Mouse (Mus musculus) cortical plate, adult 2 months (tissue): ENCODE measurements around the gene Ptch2. TPM values are rescaled to one million over a fixed set of nuclear protein-coding genes. Genes with fewer than 3 reads are reported as not detected.

Experiments
- H3K27ac ChIP-seq: fragments of 200-500 bp; 2 replicates; pipeline ENCODE4 v1.5.1; 2012; ENCODE audit warnings: low read length, control low read depth, inconsistent platforms; ENCODE audit not compliant: insufficient read depth
- H3K4me1 ChIP-seq: fragments of 200-500 bp; 2 replicates; pipeline ENCODE4 v1.6.1; 2011; ENCODE audit warnings: low read length; ENCODE audit not compliant: control insufficient read depth, insufficient read depth
- H3K4me3 ChIP-seq: fragments of 200-500 bp; 2 replicates; pipeline ENCODE4 v1.5.1; 2011; ENCODE audit warnings: mild to moderate bottlenecking, low read length, control low read depth; ENCODE audit not compliant: insufficient read depth
- CTCF ChIP-seq: fragments of 200-500 bp; IDR thresholded peaks from 2 replicates; pipeline ENCODE4 v1.5.1; 2011; ENCODE audit warnings: mild to moderate bottlenecking, control low read depth, low read length; ENCODE audit not compliant: insufficient read depth; ENCODE audit errors: extremely low read depth
- POLR2A ChIP-seq: fragments of 200-500 bp; IDR thresholded peaks from 2 replicates; pipeline ENCODE4 v1.6.1; 2011; ENCODE audit warnings: mild to moderate bottlenecking, low read length, control low read depth; ENCODE audit not compliant: insufficient read depth; ENCODE audit errors: extremely low read depth
- polyA plus RNA-seq: library from polyadenylated mRNA; depleted of rRNA; stranded (reverse); fragments of >200 nt; gene quantifications from 2 replicates; pipeline ENCODE4 v1.2.3, GENCODE M21; 2012

The Ptch2 gene
- polyA plus RNA-seq, 1 experiment = 1.8 TPM

DNA sequence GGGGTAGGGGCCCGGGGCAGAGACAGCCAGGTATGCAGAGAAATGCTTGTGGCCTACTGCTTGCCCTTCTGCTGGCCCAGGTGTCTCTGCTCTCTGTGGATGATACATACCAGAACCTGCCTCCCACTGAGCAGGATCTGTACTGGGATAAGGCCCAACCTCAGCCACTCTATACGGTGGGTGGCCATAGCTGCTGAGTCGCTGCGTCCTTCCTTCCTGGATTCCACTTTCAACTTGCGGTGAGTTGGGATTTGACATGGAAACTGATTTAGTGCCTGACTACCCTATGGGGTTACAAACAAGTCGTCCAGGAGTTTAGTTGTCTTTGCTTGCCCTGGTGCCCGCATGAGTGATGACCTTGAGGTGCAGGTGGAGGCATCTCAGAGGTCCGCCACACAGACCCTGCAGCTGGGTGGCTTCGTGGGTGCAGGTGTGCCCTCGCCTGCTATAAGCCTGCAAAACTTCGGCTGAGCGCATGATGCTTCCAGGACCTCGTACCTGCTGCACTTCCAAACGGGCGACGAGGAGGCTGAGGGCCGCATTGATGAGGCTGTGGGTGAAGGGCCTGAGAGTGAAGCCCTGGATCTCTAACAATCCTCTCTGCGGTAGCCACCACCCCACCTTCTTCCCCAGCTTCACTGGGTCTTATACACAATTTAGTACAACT lies 52.3 kb downstream of the Ptch2 start:
- no peak for TF ChIP-seq CTCF
- no peak for TF ChIP-seq POLR2A

DNA sequence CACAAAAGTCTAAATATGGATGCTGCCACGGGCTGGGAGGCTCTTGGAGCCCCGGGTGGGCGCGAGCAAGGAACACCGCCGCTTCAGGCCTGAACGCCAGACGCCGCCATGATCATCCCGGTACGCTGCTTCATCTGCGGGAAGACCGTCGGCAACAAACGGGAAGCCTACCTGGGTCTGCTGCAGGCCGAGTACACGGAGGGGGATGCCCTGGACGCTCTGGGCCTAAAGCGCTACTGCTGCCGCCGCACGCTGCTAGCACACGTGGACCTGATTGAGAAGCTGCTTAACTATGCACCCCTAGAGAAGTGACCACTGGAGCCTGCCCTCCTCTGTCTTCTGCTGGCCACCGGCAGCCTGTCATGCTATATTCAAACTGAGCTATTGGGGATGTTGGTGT lies 52.9 kb downstream of the Ptch2 start:
- Histone ChIP-seq H3K4me3 (no peak overlapping the region), H3K27ac (no peak overlapping the region), H3K4me1 (no peaks in the 10 kb centered on the region)
- TF ChIP-seq CTCF (no peak), POLR2A (no peak)

More for the DNA sequence above, 52.3 kb downstream of the Ptch2 start:
- no peak overlapping the region for H3K4me3 ChIP-seq
- no peaks in the 10 kb centered on the region for H3K4me1 ChIP-seq
- no peak overlapping the region for H3K27ac ChIP-seq

DNA sequence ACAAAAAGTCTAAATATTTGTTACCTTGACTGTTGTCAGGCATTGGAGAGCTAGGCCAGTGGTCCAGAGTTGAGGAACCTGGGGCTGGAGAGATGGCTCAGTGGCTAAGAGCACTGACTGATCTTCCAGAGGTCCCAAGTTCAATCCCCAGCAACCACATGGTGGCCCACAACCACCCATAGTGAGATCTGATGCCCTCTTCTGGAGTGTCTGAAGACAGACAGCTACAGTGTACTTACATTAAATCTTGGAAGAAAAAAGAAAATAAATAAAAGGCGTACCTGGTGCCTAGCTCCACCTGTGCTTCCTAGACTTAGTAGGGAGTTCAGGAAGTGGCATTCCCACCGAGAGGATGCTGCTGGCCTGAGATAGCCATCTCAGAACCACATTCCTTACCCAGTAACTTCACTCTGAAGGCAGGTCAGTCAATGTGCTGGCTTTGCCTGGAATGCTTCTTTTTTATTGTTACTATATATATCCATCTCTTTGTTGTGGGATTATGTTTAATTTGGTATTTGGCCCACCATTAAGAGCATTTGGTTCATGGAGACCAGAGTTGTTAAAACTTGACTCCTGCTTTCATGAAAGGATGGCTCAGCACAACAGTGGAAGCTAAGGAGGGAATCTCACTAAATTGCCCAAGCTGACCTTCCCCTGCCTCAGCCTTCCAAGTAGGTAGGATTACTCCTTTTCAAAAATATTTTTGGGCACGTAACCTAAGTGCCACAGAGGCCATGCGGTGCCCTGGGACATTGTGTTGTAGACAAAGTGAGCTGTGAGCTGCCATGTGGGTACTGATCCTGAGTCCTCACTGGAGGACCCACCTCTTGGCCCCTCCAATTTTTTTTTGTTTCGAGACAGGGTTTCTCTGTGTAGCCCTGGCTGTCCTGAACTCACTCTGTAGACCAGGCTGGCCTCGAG lies 53.7 kb downstream of the Ptch2 start:
- TF ChIP-seq CTCF (no peak), POLR2A (0 out of 2 replicates have a peak, but pooled peaks have one; percentile 16)
- Histone ChIP-seq H3K27ac (no peak overlapping the region), H3K4me3 (no peak overlapping the region), H3K4me1 (no peaks in the 10 kb centered on the region)

DNA sequence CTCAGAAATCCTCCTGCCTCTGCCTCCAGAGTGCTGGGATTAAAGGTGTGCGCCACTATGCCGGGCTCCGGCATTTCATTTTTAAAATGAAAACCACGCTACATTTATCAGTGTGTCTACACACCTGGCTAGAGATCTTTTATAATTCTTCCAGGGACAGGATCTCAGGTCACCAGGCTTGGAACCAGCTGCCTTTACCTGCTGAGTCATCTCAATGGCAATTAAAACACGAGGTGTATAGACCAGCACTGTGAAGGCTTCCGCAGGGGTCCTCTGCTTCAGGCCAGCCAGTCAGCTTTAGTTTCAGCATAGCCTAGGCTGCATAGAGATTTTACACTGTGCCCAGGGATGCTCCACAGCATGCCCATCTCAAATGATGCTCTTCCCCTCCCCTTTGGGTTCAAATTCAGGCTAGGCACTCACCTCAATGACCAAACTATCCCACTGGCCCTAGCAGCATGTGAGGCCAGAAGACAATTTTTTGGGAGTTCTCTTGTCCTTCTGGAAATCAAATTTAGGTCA lies 54.4 kb downstream of the Ptch2 start:
- Histone ChIP-seq H3K4me1 (no peaks in the 10 kb centered on the region), H3K27ac (no peak overlapping the region), H3K4me3 (no peak overlapping the region)
- TF ChIP-seq CTCF (no peak), POLR2A (peak; percentile 8; the same call in 1 of the 2 replicates)

DNA sequence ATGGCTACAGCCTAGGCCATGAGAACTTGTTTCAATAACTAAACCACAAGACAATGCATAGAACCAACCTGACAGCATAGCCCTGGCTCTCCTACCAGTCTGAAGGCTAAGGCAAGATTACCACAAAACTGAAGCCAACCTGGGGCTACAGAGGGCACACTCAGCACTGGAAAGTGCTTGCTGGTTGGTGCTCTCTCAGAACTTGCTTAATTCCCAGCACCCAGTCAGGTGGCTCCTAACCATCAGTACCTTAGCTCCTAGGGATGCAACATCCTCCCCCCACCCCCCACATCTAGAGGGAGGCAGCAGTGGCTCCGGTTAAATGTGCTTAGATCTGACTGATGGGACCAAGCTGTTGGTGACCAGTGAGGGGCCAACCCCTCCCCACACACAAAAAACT lies 55.5 kb downstream of the Ptch2 start:
- H3K4me1 ChIP-seq = no peaks in the 10 kb centered on the region
- no peak overlapping the region for H3K27ac ChIP-seq
- TF ChIP-seq CTCF (no peak), POLR2A (no peak)
- H3K4me3 ChIP-seq = no peak overlapping the region

DNA sequence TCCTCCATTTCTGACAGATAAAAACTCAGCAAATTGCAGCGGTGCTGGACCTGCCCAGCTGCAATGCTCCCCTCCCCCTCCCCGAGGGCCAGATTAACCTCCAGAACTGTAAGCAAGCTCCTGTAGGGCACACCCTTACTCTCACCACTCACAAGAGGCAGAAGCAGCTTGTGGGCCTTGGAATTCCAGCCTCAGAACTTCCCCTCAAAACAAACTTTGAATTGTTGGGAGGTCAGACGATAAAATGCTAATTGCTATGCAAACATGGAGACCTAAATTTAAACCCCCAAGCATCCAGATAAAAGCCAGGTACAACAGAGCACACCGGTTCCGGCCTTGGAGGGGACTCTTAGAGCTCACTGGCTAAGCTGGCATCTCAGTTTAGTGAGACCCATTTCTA lies 56.8 kb downstream of the Ptch2 start:
- H3K4me3 ChIP-seq = no peak overlapping the region
- H3K4me1 ChIP-seq = no peaks in the 10 kb centered on the region
- TF ChIP-seq POLR2A (no peak), CTCF (no peak)
- no peak overlapping the region for H3K27ac ChIP-seq

DNA sequence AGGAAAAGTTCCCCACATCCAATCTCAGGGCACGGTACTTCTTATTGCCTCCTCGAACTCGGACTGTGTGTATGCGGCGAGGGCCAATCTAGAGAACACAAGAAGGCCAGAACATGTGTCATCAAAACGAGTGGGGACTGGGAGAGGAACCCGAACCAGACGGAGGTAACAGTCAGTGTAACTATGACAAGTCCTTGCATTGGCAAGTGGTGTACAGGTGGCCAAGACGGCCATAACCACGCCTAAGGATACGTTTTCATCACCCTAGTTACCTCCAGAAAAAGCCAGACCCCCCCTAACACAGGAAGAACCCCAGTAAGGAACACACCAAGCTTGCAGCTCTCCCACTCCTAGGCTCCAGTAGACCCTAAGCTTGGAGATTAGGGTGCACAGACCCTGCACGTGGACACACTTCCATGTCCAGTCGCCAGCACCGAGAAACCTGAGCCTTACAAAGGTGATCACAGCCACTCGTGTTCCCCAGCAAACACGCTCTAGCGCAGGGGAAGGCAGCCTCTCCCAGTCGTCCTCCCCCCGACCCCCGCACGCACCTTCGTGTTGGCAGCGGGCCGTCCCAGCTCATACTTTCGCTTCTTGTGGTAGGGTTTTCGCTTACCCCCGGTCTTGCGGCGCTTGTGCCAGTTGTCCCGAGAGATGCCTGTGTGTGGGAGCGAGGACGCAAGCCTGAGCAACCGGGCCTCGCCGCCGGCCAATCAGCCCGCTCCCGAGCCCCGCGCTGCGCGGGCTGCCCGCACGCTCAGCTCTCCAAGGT lies 59.3 kb downstream of the Ptch2 start:
- H3K4me1 ChIP-seq = no peaks in the 10 kb centered on the region
- peak overlapping the region; percentile 43 for H3K27ac ChIP-seq
- H3K4me3 ChIP-seq = peak overlapping the region; percentile 87
- TF ChIP-seq CTCF = no peak
- TF ChIP-seq POLR2A = no peak

DNA sequence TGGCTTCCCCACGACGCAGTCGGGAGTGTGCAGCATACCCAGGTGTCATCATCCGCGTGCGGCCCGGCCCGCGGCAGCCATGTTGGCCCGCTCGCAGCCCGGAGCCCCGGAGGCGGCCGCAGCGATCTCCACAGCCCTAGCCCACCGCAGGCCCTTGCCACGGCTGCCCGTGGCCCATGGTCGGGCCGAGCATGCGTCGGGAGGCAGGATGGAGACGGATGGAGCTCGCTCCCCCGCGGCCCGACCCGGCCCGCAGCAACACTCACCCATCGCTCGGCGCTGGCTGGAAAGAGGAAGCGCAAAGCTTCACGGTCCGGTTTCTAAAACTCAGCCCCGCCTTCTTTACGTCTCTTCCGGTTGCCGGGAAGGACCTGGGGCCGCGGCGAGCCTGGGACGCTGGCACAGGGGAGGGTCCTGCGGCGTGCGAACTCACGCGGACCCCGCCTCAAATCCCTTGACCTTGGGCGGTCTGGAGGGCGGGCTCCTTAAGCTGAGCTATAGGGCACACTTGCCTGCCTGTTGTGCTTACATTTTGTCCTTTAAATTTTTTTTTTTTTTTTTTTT lies 60.0 kb downstream of the Ptch2 start, which contains the start of gene Rps8:
Rps8 (minus strand) TSS at position 452 of the 564 bp plus-strand sequence.
- TF ChIP-seq POLR2A (peak; percentile 94), CTCF (no peak)
- peak within 1 kb of the TSS; percentile 43 for H3K27ac ChIP-seq
- H3K4me3 ChIP-seq = peak within 1 kb of the TSS; percentile 87
- no peaks in the 10 kb centered on the region for H3K4me1 ChIP-seq

DNA sequence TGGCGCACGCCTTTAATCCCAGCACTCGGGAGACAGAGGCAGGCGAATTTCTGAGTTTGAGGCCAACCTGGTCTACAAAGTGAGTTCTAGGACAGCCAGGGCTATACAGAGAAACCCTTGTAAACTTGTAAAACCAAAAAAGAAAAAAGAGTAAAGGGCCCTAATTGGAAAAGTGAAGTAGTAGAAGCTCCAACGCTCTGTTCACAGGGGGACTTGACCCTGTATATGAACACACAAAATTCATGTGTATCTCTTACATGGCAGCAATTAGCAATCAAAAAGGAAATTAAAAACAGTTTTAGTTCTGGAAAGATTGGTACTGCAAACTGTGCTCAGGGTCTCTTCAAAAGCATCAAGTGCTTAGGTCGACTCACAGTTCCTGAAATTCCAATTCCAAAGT lies 60.5 kb downstream of the Ptch2 start:
- Histone ChIP-seq H3K4me1 (no peaks in the 10 kb centered on the region), H3K4me3 (peak overlapping the region; percentile 87), H3K27ac (no peak overlapping the region)
- TF ChIP-seq POLR2A = no peak
- no peak for TF ChIP-seq CTCF
